Mouse (Mus musculus): ENCODE measurements around the gene Scamp4.

Scamp4 gene

GRCm38 (mm10) chr10:80655406-80656129 is 52.9 kb downstream of the Scamp4 start:
- DNase-seq = no peak

GRCm38 (mm10) chr10:80656130-80656862 is 53.6 kb downstream of the Scamp4 start:
- DNase-seq = peak; percentile 97 to 98

GRCm38 (mm10) chr10:80656863-80657623 is 54.4 kb downstream of the Scamp4 start, which contains the start of gene Btbd2:
Gene Btbd2 (minus strand): TSS chr10:80657071.
- DNase-seq = no peak

- DNase-seq = no peak
Measured at GRCm38 (mm10) chr10:80658194-80658840, 55.6 kb downstream of the Scamp4 start.

- DNase-seq = peak; percentile 55 to 56
Measured at GRCm38 (mm10) chr10:80658841-80659202, 56.1 kb downstream of the Scamp4 start.

- peak; percentile 81 to 82 for DNase-seq
Measured at GRCm38 (mm10) chr10:80659213-80659612, 56.5 kb downstream of the Scamp4 start.

- DNase-seq = peak; percentile 91 to 92
Measured at GRCm38 (mm10) chr10:80661149-80661548, 58.5 kb downstream of the Scamp4 start.

GRCm38 (mm10) chr10:80663485-80664196 is 61.0 kb downstream of the Scamp4 start:
- DNase-seq = peak; percentile 47 to 51

GRCm38 (mm10) chr10:80664197-80665015 is 61.7 kb downstream of the Scamp4 start:
- peak in 1 of 2 experiments; percentile 33 for DNase-seq

- DNase-seq = no peak
Measured at GRCm38 (mm10) chr10:80665016-80665380, 62.3 kb downstream of the Scamp4 start.
